Mouse (Mus musculus): ENCODE measurements around the gene Lrrc28.

DNA sequence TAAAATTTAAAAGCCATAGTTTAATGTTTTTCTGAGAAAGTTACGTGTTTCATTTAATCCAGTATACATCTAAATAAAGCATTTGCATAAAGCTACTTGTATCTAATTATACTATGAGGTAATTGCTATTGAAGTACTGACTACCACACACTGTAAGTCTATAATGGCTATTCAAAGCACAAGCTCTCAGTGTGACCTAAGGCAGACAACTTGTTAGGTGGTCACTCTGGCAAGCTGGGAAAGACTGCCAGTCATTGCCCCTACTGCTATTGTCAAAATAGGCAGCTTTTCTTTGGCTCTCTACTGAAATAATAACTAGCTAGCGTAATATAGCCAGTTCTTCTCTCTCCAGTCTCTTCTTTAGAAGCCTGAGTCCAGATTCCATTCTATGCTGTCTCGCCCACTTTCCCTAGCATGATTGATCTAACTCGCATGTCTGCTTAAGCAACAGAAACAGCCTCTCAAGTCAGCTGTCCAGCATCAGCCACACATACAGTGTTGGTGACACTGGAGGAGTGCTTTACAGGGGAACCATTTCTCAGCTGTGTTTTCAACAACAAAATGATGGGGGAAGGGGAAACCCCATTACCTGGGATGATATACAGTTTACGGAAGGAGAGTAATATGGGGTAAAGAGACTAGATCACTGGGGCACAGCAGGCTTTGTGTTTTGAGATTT, 37.3 kb downstream of the Lrrc28 start:
- no peak for TF ChIP-seq CTCF (IDR thresholded peaks at IDR 0.05; ENCODE audit: low read depth, low read length)
- TF ChIP-seq TAL1 (conservative IDR thresholded peaks at IDR 0.05; ENCODE audit: low read depth, low read length), result no peak
- TF ChIP-seq GATA1 (IDR thresholded peaks at IDR 0.05; ENCODE audit: borderline replicate concordance, low read length), result no peak
